8 mouse cellular contexts compared by ENCODE assay signal in genomic region chr4:22490945-22491812, GRCm38 (mm10). TPM values are rescaled to one million over a fixed set of nuclear protein-coding genes. Genes with fewer than 3 reads are reported as not detected.
DNase-seq lines count a peak whose midpoint lies in the region; ATAC-seq and TF ChIP-seq lines count a peak whose summit lies in the region.
"Had no signal": no experiment of that assay in that cellular context is flagged by ENCODE, and none has a peak within 500 bp of the region (broad histone marks: within the 10 kb centered on the region; RNA-seq: fewer than 3 reads in every experiment).

No protein-coding gene starts in this region.

- no peaks in the 10 kb centered on the region for H3K36me3 ChIP-seq in stomach, embryonic 14.5 days (ENCODE audit: control insufficient read depth, insufficient read depth, low read length)
- H3K36me3 ChIP-seq in stomach, postnatal 0 days (ENCODE audit: control insufficient read depth, insufficient read depth, low read length): no peaks in the 10 kb centered on the region
- H3K36me3 ChIP-seq in forebrain, embryonic 16.5 days (ENCODE audit: control insufficient read depth, insufficient read depth): no peaks in the 10 kb centered on the region
- no peaks in the 10 kb centered on the region for H3K36me3 ChIP-seq in limb, embryonic 15.5 days
- no peaks in the 10 kb centered on the region for H3K36me3 ChIP-seq in thymus, adult 2 months (ENCODE audit: control insufficient read depth, insufficient read depth, low read length)

- no peak for ATAC-seq in stomach, embryonic 14.5 days (ENCODE audit: insufficient number of reproducible peaks, insufficient read depth, low FRiP score, low read depth)
- ATAC-seq in stomach, postnatal 0 days (ENCODE audit: low FRiP score, low TSS enrichment): no peak
- ATAC-seq in forebrain, embryonic 16.5 days: peak; percentile 42
- ATAC-seq in limb, embryonic 15.5 days (ENCODE audit: insufficient number of reproducible peaks, low FRiP score, low TSS enrichment, low read depth): no peak
- ATAC-seq in granulocyte monocyte progenitor cell, adult 5-6 weeks (replicated peaks; ENCODE audit: poor library complexity, severe bottlenecking): no peak

- TF ChIP-seq POLR2A in thymus, adult 2 months (IDR thresholded peaks at IDR 0.05; ENCODE audit: control insufficient read depth, extremely low read depth, insufficient read depth, low read length, poor library complexity): no peak

- TF ChIP-seq CTCF in stomach, postnatal 0 days (IDR thresholded peaks at IDR 0.05; ENCODE audit: low read depth): no peak
- TF ChIP-seq CTCF in thymus, adult 2 months (IDR thresholded peaks at IDR 0.05; ENCODE audit: borderline replicate concordance, control insufficient read depth, extremely low read depth, insufficient read depth, low read length, poor library complexity): no peak

- H3K4me2 ChIP-seq in stomach, embryonic 14.5 days (replicated peaks; ENCODE audit: low read depth, low read length): 0 out of 2 replicates have a peak overlapping the region, but pooled peaks have one; percentile 3
- H3K4me2 ChIP-seq in stomach, postnatal 0 days (replicated peaks; ENCODE audit: low read depth): no peak overlapping the region
- H3K4me2 ChIP-seq in forebrain, embryonic 16.5 days (ENCODE audit: low read length): peak overlapping the region; percentile 96
- H3K4me2 ChIP-seq in limb, embryonic 15.5 days: peak overlapping the region; percentile 31

- no peak for TF ChIP-seq EP300 in stomach, postnatal 0 days (optimal IDR thresholded peaks at IDR 0.05)

- DNase-seq in stomach, postnatal 0 days (ENCODE audit: low spot score): no peak
- no peak for DNase-seq in thymus, adult 2 months
- no peak for DNase-seq in thymus, postnatal 4 days

- no peak overlapping the region for H3K9ac ChIP-seq in stomach, embryonic 14.5 days (replicated peaks; ENCODE audit: low read depth, low read length)
- no peak overlapping the region for H3K9ac ChIP-seq in stomach, postnatal 0 days (ENCODE audit: low read length)
- H3K9ac ChIP-seq in forebrain, embryonic 16.5 days (replicated peaks; ENCODE audit: low read depth, low read length): peak overlapping the region; percentile 60
- H3K9ac ChIP-seq in limb, embryonic 15.5 days: no peak overlapping the region

- peaks cover 58% of the 10 kb centered on the region for H3K27me3 ChIP-seq in stomach, embryonic 14.5 days (ENCODE audit: control insufficient read depth, insufficient read depth, low read length)
- H3K27me3 ChIP-seq in stomach, postnatal 0 days (ENCODE audit: control insufficient read depth, insufficient read depth, low read length): peaks cover 53% of the 10 kb centered on the region
- H3K27me3 ChIP-seq in forebrain, embryonic 16.5 days (replicated peaks; ENCODE audit: control insufficient read depth, insufficient read depth, low read length): 0 out of 2 replicates have a peak, but pooled peaks cover 2% of the 10 kb centered on the region
- peaks cover 88% of the 10 kb centered on the region for H3K27me3 ChIP-seq in limb, embryonic 15.5 days
- peaks cover 35% of the 10 kb centered on the region for H3K27me3 ChIP-seq in thymus, adult 2 months (ENCODE audit: control insufficient read depth, insufficient read depth, low read length)

- H3K4me1 ChIP-seq in stomach, embryonic 14.5 days (ENCODE audit: control insufficient read depth, insufficient read depth, low read length): peaks cover 13% of the 10 kb centered on the region; the same call in 1 of the 2 replicates
- H3K4me1 ChIP-seq in stomach, postnatal 0 days (replicated peaks; ENCODE audit: control insufficient read depth, insufficient read depth): peaks cover 7% of the 10 kb centered on the region
- peaks cover 34% of the 10 kb centered on the region for H3K4me1 ChIP-seq in forebrain, embryonic 16.5 days (replicated peaks; ENCODE audit: control insufficient read depth, insufficient read depth, low read length)
- H3K4me1 ChIP-seq in limb, embryonic 15.5 days: peaks cover 58% of the 10 kb centered on the region
- peaks cover 3% of the 10 kb centered on the region; the same call in 1 of the 2 replicates for H3K4me1 ChIP-seq in thymus, adult 2 months (replicated peaks; ENCODE audit: control insufficient read depth, insufficient read depth, low read length)

- no peaks in the 10 kb centered on the region for H3K9me3 ChIP-seq in stomach, embryonic 14.5 days (ENCODE audit: control insufficient read depth, low read depth, low read length)
- no peaks in the 10 kb centered on the region for H3K9me3 ChIP-seq in stomach, postnatal 0 days (ENCODE audit: control insufficient read depth, low read length)
- H3K9me3 ChIP-seq in forebrain, embryonic 16.5 days (ENCODE audit: control insufficient read depth, low read length): no peaks in the 10 kb centered on the region
- H3K9me3 ChIP-seq in limb, embryonic 15.5 days: no peaks in the 10 kb centered on the region

- H3K27ac ChIP-seq in stomach, embryonic 14.5 days (ENCODE audit: low read length): no peak overlapping the region
- no peak overlapping the region for H3K27ac ChIP-seq in stomach, postnatal 0 days (replicated peaks)
- H3K27ac ChIP-seq in forebrain, embryonic 16.5 days (ENCODE audit: low read length): peak overlapping the region; percentile 92
- H3K27ac ChIP-seq in limb, embryonic 15.5 days: no peak overlapping the region
- H3K27ac ChIP-seq in thymus, adult 2 months (ENCODE audit: control insufficient read depth, insufficient read depth, low read length): no peak overlapping the region

- no peak overlapping the region for H3K4me3 ChIP-seq in stomach, embryonic 14.5 days (ENCODE audit: low read depth, low read length)
- no peak overlapping the region for H3K4me3 ChIP-seq in stomach, postnatal 0 days (ENCODE audit: low read depth, low read length)
- peak overlapping the region; percentile 93 for H3K4me3 ChIP-seq in forebrain, embryonic 16.5 days (replicated peaks; ENCODE audit: low read length)
- H3K4me3 ChIP-seq in limb, embryonic 15.5 days: peak overlapping the region; percentile 23
- H3K4me3 ChIP-seq in thymus, adult 2 months (ENCODE audit: control insufficient read depth, insufficient read depth, low read length): no peak overlapping the region

- 1% methylated on average over 38 of the region's 40 CpGs for WGBS in stomach, embryonic 14.5 days
- under 1% methylated on average over 33 of the region's 40 CpGs for WGBS in stomach, postnatal 0 days
- WGBS in forebrain, embryonic 16.5 days: 0% methylated on average over 34 of the region's 40 CpGs
- WGBS in limb, embryonic 15.5 days: 2% methylated on average over 35 of the region's 40 CpGs
- WGBS in thymus, adult 2 months: 11% methylated on average over 38 of the region's 40 CpGs

RNA-seq across cellular contexts. Expression of gene Pou3f2, which starts 3.0 kb away (rescaled TPM):
- polyA plus RNA-seq in stomach, embryonic 14.5 days (2014; fragmentation: Nextera tagmentation; extraction: Ambion mirVana): 0.08 TPM in 1 of 2 replicates, not detected in the other
- 0.02 TPM in 1 of 2 replicates, not detected in the other for polyA plus RNA-seq in stomach, postnatal 0 days (2015; fragmentation: Nextera tagmentation; extraction: Ambion mirVana)
- 48.1 and 58.3 TPM in 2 replicates for polyA plus RNA-seq in forebrain, embryonic 16.5 days (2015; fragmentation: Nextera tagmentation; extraction: Ambion mirVana)
- polyA plus RNA-seq in limb, embryonic 15.5 days (2015; fragmentation: Nextera tagmentation; extraction: Ambion mirVana): 0.12 and 0.13 TPM in 2 replicates
- not detected in 2 replicates for total RNA-seq in granulocyte monocyte progenitor cell, adult 5-6 weeks (2014; fragmentation: Nextera tagmentation)
- total RNA-seq in granulocyte monocyte progenitor cell, adult 5-6 weeks (2017): not detected in 2 replicates
- polyA plus RNA-seq in thymus, adult 2 months (2012; rRNA removed): 0.01 and 0.03 TPM in 2 replicates
- total RNA-seq: neutrophil, adult 5-6 weeks had no signal

Comparison
In these comparisons a context has a peak if more than half of its experiments do, and no peak if none do; other contexts are left out.
1. H3K4me3 ChIP-seq: peak in forebrain, embryonic 16.5 days (single experiment) and limb, embryonic 15.5 days (single experiment); none in stomach, embryonic 14.5 days (single experiment), stomach, postnatal 0 days (single experiment) and thymus, adult 2 months (single experiment).
2. RNA of gene Pou3f2, which starts 3.0 kb away (polyA plus RNA-seq): 48.1 to 58.3 TPM in forebrain, embryonic 16.5 days; 0.12 to 0.13 TPM in limb, embryonic 15.5 days, 0.01 to 0.03 TPM in thymus, adult 2 months, 0.08 TPM in stomach, embryonic 14.5 days and 0.02 TPM in stomach, postnatal 0 days; every median in the first group is over 10 times any median in the second.